Mouse (Mus musculus) midbrain, embryonic 13.5 days (tissue): Measurements from ENCODE around the gene Smpd3. TPM values are rescaled to one million over a fixed set of nuclear protein-coding genes. Genes with fewer than 3 reads are reported as not detected.

ENCODE experiments used
- ATAC-seq: fragments of 200-750 bp; cut with Nextera tagmentation; 2 replicates; pipeline ENCODE4 v1.8.0; 2017; ENCODE audit warnings: mild to moderate bottlenecking, moderate TSS enrichment, moderate library complexity
- H3K27ac ChIP-seq: fragments of 300-500 bp; sonication (generic); 2 replicates; pipeline ENCODE4 v1.5.1; 2015; ENCODE audit warnings: inconsistent platforms, mild to moderate bottlenecking, moderate library complexity
- H3K27me3 ChIP-seq: fragments of 300-500 bp; sonication (generic); 2 replicates; pipeline ENCODE4 v1.6.1; 2015; ENCODE audit warnings: mild to moderate bottlenecking, inconsistent platforms
- H3K36me3 ChIP-seq: fragments of 300-500 bp; sonication (generic); 2 replicates; pipeline ENCODE4 v1.6.1; 2015; ENCODE audit warnings: mild to moderate bottlenecking, inconsistent platforms
- H3K4me1 ChIP-seq: fragments of 300-500 bp; sonication (generic); replicated peaks from 2 replicates; pipeline ENCODE4 v1.6.1; 2015; ENCODE audit warnings: inconsistent platforms
- H3K4me2 ChIP-seq: fragments of 300-500 bp; sonication (generic); replicated peaks from 2 replicates; pipeline ENCODE4 v1.6.1; 2015; ENCODE audit warnings: moderate library complexity, mild to moderate bottlenecking, inconsistent platforms
- H3K4me3 ChIP-seq: fragments of 300-500 bp; sonication (generic); replicated peaks from 2 replicates; pipeline ENCODE4 v1.5.1; 2015; ENCODE audit warnings: mild to moderate bottlenecking, inconsistent platforms
- H3K9ac ChIP-seq: fragments of 300-500 bp; sonication (generic); replicated peaks from 2 replicates; pipeline ENCODE4 v1.6.1; 2015; ENCODE audit warnings: mild to moderate bottlenecking, inconsistent platforms
- H3K9me3 ChIP-seq: fragments of 300-500 bp; sonication (generic); 2 replicates; pipeline ENCODE4 v1.6.1; 2016; ENCODE audit warnings: mild to moderate bottlenecking, inconsistent platforms
- WGBS: fragments of 180-500 bp; shearing (Covaris S2); methylation state at CpG from one replicate; pipeline ENCODE4 v1.1.7; 2015; 5-methylcytosine and 5-hydroxymethylcytosine counted together
- polyA plus RNA-seq: library from polyadenylated mRNA; unstranded; fragments of >200 nt; fragmentation: Nextera tagmentation; extraction: Ambion mirVana; gene quantifications from 2 replicates; pipeline ENCODE4 v1.2.1, GENCODE M21; 2015

The Smpd3 gene
- polyA plus RNA-seq, 1 experiment from 2014 or later = 45.3 TPM

GRCm38 (mm10) chr8:106351135-106351534 is 13.3 kb upstream of the Smpd3 start:
- no peak for ATAC-seq
- no peak overlapping the region for H3K27ac ChIP-seq
- H3K27me3 ChIP-seq = no peaks in the 10 kb centered on the region
- H3K4me3 ChIP-seq = no peak overlapping the region
- H3K4me1 ChIP-seq = no peaks in the 10 kb centered on the region
- no peaks in the 10 kb centered on the region for H3K36me3 ChIP-seq
- H3K4me2 ChIP-seq = no peak overlapping the region
- H3K9me3 ChIP-seq = no peaks in the 10 kb centered on the region
- WGBS = 68% methylated on average over 2 of the region's 2 CpGs
- H3K9ac ChIP-seq = no peak overlapping the region

GRCm38 (mm10) chr8:106349398-106349797 is 11.6 kb upstream of the Smpd3 start:
- no peaks in the 10 kb centered on the region for H3K27me3 ChIP-seq
- 59% methylated on average over 11 of the region's 11 CpGs for WGBS
- no peak for ATAC-seq
- no peak overlapping the region for H3K27ac ChIP-seq
- no peaks in the 10 kb centered on the region for H3K4me1 ChIP-seq
- H3K36me3 ChIP-seq = no peaks in the 10 kb centered on the region
- no peak overlapping the region for H3K4me3 ChIP-seq
- H3K4me2 ChIP-seq = no peak overlapping the region
- H3K9me3 ChIP-seq = no peaks in the 10 kb centered on the region
- no peak overlapping the region for H3K9ac ChIP-seq

GRCm38 (mm10) chr8:106346123-106346522 is 8.3 kb upstream of the Smpd3 start:
- Histone ChIP-seq H3K36me3 (no peaks in the 10 kb centered on the region), H3K4me1 (no peaks in the 10 kb centered on the region), H3K9ac (no peak overlapping the region), H3K27me3 (no peaks in the 10 kb centered on the region), H3K9me3 (no peaks in the 10 kb centered on the region), H3K4me3 (no peak overlapping the region), H3K27ac (no peak overlapping the region), H3K4me2 (no peak overlapping the region)
- WGBS = 79% methylated on average over 6 of the region's 6 CpGs
- ATAC-seq = no peak

- Histone ChIP-seq H3K27ac (no peak overlapping the region), H3K9ac (no peak overlapping the region), H3K36me3 (no peaks in the 10 kb centered on the region), H3K4me3 (no peak overlapping the region), H3K9me3 (no peaks in the 10 kb centered on the region), H3K4me2 (no peak overlapping the region), H3K27me3 (no peaks in the 10 kb centered on the region), H3K4me1 (peaks cover 16% of the 10 kb centered on the region)
- no peak for ATAC-seq
- 71% methylated on average over 5 of the region's 5 CpGs for WGBS
Observed at GRCm38 (mm10) chr8:106343471-106343870, 5.7 kb upstream of the Smpd3 start.

- Histone ChIP-seq H3K9me3 (no peaks in the 10 kb centered on the region), H3K4me1 (peaks cover 16% of the 10 kb centered on the region), H3K4me2 (no peak overlapping the region), H3K4me3 (no peak overlapping the region), H3K36me3 (no peaks in the 10 kb centered on the region), H3K27ac (no peak overlapping the region), H3K27me3 (no peaks in the 10 kb centered on the region), H3K9ac (no peak overlapping the region)
- no peak for ATAC-seq
- WGBS = 83% methylated on average over 7 of the region's 7 CpGs
Observed at GRCm38 (mm10) chr8:106342828-106343227, 5.0 kb upstream of the Smpd3 start.

- Histone ChIP-seq H3K27ac (no peak overlapping the region), H3K9ac (peak overlapping the region; percentile 67), H3K4me3 (peak overlapping the region; percentile 77), H3K9me3 (no peaks in the 10 kb centered on the region), H3K27me3 (no peaks in the 10 kb centered on the region), H3K36me3 (no peaks in the 10 kb centered on the region), H3K4me1 (peaks cover 35% of the 10 kb centered on the region), H3K4me2 (peak overlapping the region; percentile 76)
- 37% methylated on average over 8 of the region's 8 CpGs for WGBS
- ATAC-seq = no peak
Observed at GRCm38 (mm10) chr8:106338741-106339209, 987 bp upstream of the Smpd3 start.

- ATAC-seq = peak; percentile 24
- peak overlapping the region; percentile 77 for H3K4me3 ChIP-seq
- H3K27ac ChIP-seq = peak overlapping the region; percentile 92
- no peaks in the 10 kb centered on the region for H3K36me3 ChIP-seq
- H3K9me3 ChIP-seq = no peaks in the 10 kb centered on the region
- peaks cover 45% of the 10 kb centered on the region for H3K4me1 ChIP-seq
- H3K4me2 ChIP-seq = peak overlapping the region; percentile 76
- H3K9ac ChIP-seq = peak overlapping the region; percentile 87
- WGBS = under 1% methylated on average over 40 of the region's 41 CpGs
- no peaks in the 10 kb centered on the region for H3K27me3 ChIP-seq
Observed at GRCm38 (mm10) chr8:106336561-106336960, 1.2 kb downstream of the Smpd3 start.

GRCm38 (mm10) chr8:106336031-106336430 is 1.8 kb downstream of the Smpd3 start:
- H3K4me2 ChIP-seq = peak overlapping the region; percentile 76
- H3K9me3 ChIP-seq = no peaks in the 10 kb centered on the region
- H3K27ac ChIP-seq = peak overlapping the region; percentile 92
- no peaks in the 10 kb centered on the region for H3K27me3 ChIP-seq
- WGBS = 53% methylated on average over 4 of the region's 4 CpGs
- H3K9ac ChIP-seq = peak overlapping the region; percentile 87
- ATAC-seq = no peak
- peak overlapping the region; percentile 77 for H3K4me3 ChIP-seq
- H3K36me3 ChIP-seq = no peaks in the 10 kb centered on the region
- H3K4me1 ChIP-seq = peaks cover 45% of the 10 kb centered on the region

GRCm38 (mm10) chr8:106335196-106335595 is 2.6 kb downstream of the Smpd3 start:
- WGBS = 62% methylated on average over 4 of the region's 4 CpGs
- Histone ChIP-seq H3K4me3 (peak overlapping the region; percentile 77), H3K9ac (no peak overlapping the region), H3K27me3 (no peaks in the 10 kb centered on the region), H3K9me3 (no peaks in the 10 kb centered on the region), H3K4me2 (peak overlapping the region; percentile 76), H3K27ac (no peak overlapping the region), H3K4me1 (peaks cover 45% of the 10 kb centered on the region), H3K36me3 (no peaks in the 10 kb centered on the region)
- ATAC-seq = no peak

- H3K4me2 ChIP-seq = no peak overlapping the region
- no peak overlapping the region for H3K4me3 ChIP-seq
- no peak for ATAC-seq
Observed at GRCm38 (mm10) chr8:106333346-106333745, 4.4 kb downstream of the Smpd3 start.

GRCm38 (mm10) chr8:106332498-106332897 is 5.3 kb downstream of the Smpd3 start:
- WGBS = 83% methylated on average over 4 of the region's 4 CpGs
- Histone ChIP-seq H3K36me3 (no peaks in the 10 kb centered on the region), H3K4me2 (no peak overlapping the region), H3K27ac (no peak overlapping the region), H3K4me1 (peaks cover 29% of the 10 kb centered on the region), H3K27me3 (no peaks in the 10 kb centered on the region), H3K9ac (no peak overlapping the region), H3K9me3 (no peaks in the 10 kb centered on the region), H3K4me3 (no peak overlapping the region)
- no peak for ATAC-seq

More at GRCm38 (mm10) chr8:106333346-106333745, 4.4 kb downstream of the Smpd3 start:
- Histone ChIP-seq H3K4me1 (peaks cover 29% of the 10 kb centered on the region), H3K9ac (no peak overlapping the region), H3K27me3 (no peaks in the 10 kb centered on the region), H3K27ac (no peak overlapping the region), H3K9me3 (no peaks in the 10 kb centered on the region), H3K36me3 (no peaks in the 10 kb centered on the region)
- WGBS = 50% methylated on average over 8 of the region's 8 CpGs

- H3K9ac ChIP-seq = no peak overlapping the region
- H3K4me2 ChIP-seq = no peak overlapping the region
- no peaks in the 10 kb centered on the region for H3K27me3 ChIP-seq
- no peaks in the 10 kb centered on the region for H3K9me3 ChIP-seq
- H3K4me1 ChIP-seq = peaks cover 16% of the 10 kb centered on the region
- ATAC-seq = no peak
- H3K4me3 ChIP-seq = no peak overlapping the region
- 61% methylated on average over 4 of the region's 4 CpGs for WGBS
- no peaks in the 10 kb centered on the region for H3K36me3 ChIP-seq
- no peak overlapping the region for H3K27ac ChIP-seq
Observed at GRCm38 (mm10) chr8:106326624-106327023, 11.2 kb downstream of the Smpd3 start.

GRCm38 (mm10) chr8:106321434-106321833 is 16.4 kb downstream of the Smpd3 start:
- Histone ChIP-seq H3K4me3 (no peak overlapping the region), H3K9ac (no peak overlapping the region), H3K4me1 (peaks cover 44% of the 10 kb centered on the region), H3K36me3 (no peaks in the 10 kb centered on the region), H3K27me3 (no peaks in the 10 kb centered on the region), H3K9me3 (no peaks in the 10 kb centered on the region), H3K27ac (no peak overlapping the region), H3K4me2 (no peak overlapping the region)
- no peak for ATAC-seq
- WGBS = 85% methylated on average over 7 of the region's 7 CpGs
